In the genomic region with DNA sequence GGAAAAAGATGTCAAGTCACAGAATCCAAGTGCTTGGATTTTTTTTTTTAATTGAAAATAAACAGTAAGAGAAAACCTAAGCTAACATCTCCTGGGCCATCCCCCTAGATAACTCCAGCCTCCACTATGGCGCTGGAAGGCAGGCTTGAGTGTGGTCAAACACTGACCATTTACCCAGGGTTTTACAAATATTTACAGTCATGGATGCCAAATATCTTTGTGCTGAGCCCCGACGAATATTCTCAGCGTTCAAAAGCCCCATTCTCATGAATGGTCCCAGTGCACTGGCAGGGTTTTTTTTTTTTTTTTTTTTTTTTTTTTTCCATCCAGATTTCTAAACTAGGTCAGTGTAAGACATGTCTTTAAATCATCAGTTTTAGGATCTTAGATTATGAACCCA, we compare ENCODE assay signal across 12 mouse cellular contexts.
DNase-seq lines count a peak whose midpoint lies in the region; ATAC-seq and TF ChIP-seq lines count a peak whose summit lies in the region.
"Had no signal": no experiment of that assay in that cellular context is flagged by ENCODE, and none has a peak within 500 bp of the region (broad histone marks: within the 10 kb centered on the region; RNA-seq: fewer than 3 reads in every experiment).

No protein-coding gene starts in this region.

- no peaks in the 10 kb centered on the region for H3K36me3 ChIP-seq in hindbrain, embryonic 15.5 days
- no peaks in the 10 kb centered on the region for H3K36me3 ChIP-seq in hindbrain, embryonic 14.5 days (replicated peaks; ENCODE audit: control insufficient read depth, insufficient read depth)
- H3K36me3 ChIP-seq in lung, embryonic 16.5 days (ENCODE audit: control insufficient read depth, insufficient read depth, low read length) = no peaks in the 10 kb centered on the region
- no peaks in the 10 kb centered on the region for H3K36me3 ChIP-seq in liver, embryonic 13.5 days
- no peaks in the 10 kb centered on the region for H3K36me3 ChIP-seq in stomach, postnatal 0 days (ENCODE audit: control insufficient read depth, insufficient read depth, low read length)
- H3K36me3 ChIP-seq: forebrain, embryonic 12.5 days had no signal

- H3K27me3 ChIP-seq in hindbrain, embryonic 15.5 days = peaks cover 12% of the 10 kb centered on the region; the same call in 1 of the 2 replicates
- H3K27me3 ChIP-seq in hindbrain, embryonic 14.5 days (ENCODE audit: control insufficient read depth, insufficient read depth, low read length) = peaks cover 11% of the 10 kb centered on the region
- peaks cover 12% of the 10 kb centered on the region for H3K27me3 ChIP-seq in lung, embryonic 16.5 days (ENCODE audit: control insufficient read depth, insufficient read depth, low read depth, low read length)
- H3K27me3 ChIP-seq in liver, embryonic 13.5 days = peaks cover 36% of the 10 kb centered on the region
- no peaks in the 10 kb centered on the region for H3K27me3 ChIP-seq in stomach, postnatal 0 days (ENCODE audit: control insufficient read depth, insufficient read depth, low read length)
- H3K27me3 ChIP-seq: Patski had no signal

- no peak for DNase-seq in hindbrain, embryonic 14.5 days (ENCODE audit: low spot score)
- no peak for DNase-seq in lung, postnatal 4 days
- no peak for DNase-seq in liver, embryonic 13.5 days
- no peak for DNase-seq in stomach, postnatal 0 days (ENCODE audit: low spot score)
- no peak for DNase-seq in T-cell, adult 2 months (ENCODE audit: low spot score)
- DNase-seq: cerebellum, adult 9-11 months; thymus, postnatal 14 days had no signal

- no peak for ATAC-seq in hindbrain, embryonic 15.5 days (ENCODE audit: low FRiP score, low read depth)
- no peak for ATAC-seq in hindbrain, embryonic 14.5 days (ENCODE audit: low FRiP score)
- ATAC-seq in lung, embryonic 16.5 days (ENCODE audit: low read depth) = no peak
- no peak for ATAC-seq in liver, embryonic 13.5 days (ENCODE audit: low read depth)
- ATAC-seq in stomach, postnatal 0 days (ENCODE audit: low FRiP score, low TSS enrichment) = no peak
- ATAC-seq: Patski had no signal

- H3K27ac ChIP-seq in hindbrain, embryonic 15.5 days (replicated peaks) = no peak overlapping the region
- H3K27ac ChIP-seq in hindbrain, embryonic 14.5 days = no peak overlapping the region
- no peak overlapping the region for H3K27ac ChIP-seq in lung, embryonic 16.5 days (ENCODE audit: low read length)
- H3K27ac ChIP-seq in liver, embryonic 13.5 days = no peak overlapping the region
- no peak overlapping the region for H3K27ac ChIP-seq in stomach, postnatal 0 days (replicated peaks)
- H3K27ac ChIP-seq: forebrain, embryonic 12.5 days had no signal

- no peak overlapping the region for H3K9ac ChIP-seq in hindbrain, embryonic 15.5 days
- H3K9ac ChIP-seq in hindbrain, embryonic 14.5 days = no peak overlapping the region
- H3K9ac ChIP-seq in lung, embryonic 16.5 days (ENCODE audit: low read length) = no peak overlapping the region
- H3K9ac ChIP-seq in liver, embryonic 13.5 days = no peak overlapping the region
- H3K9ac ChIP-seq in stomach, postnatal 0 days (ENCODE audit: low read length) = no peak overlapping the region
- H3K9ac ChIP-seq: forebrain, embryonic 12.5 days had no signal

- H3K9me3 ChIP-seq in hindbrain, embryonic 15.5 days = no peaks in the 10 kb centered on the region
- no peaks in the 10 kb centered on the region for H3K9me3 ChIP-seq in hindbrain, embryonic 14.5 days (ENCODE audit: control insufficient read depth, low read length)
- H3K9me3 ChIP-seq in lung, embryonic 16.5 days (ENCODE audit: control insufficient read depth, low read length) = no peaks in the 10 kb centered on the region
- no peaks in the 10 kb centered on the region for H3K9me3 ChIP-seq in liver, embryonic 13.5 days (replicated peaks)
- H3K9me3 ChIP-seq in stomach, postnatal 0 days (ENCODE audit: control insufficient read depth, low read length) = no peaks in the 10 kb centered on the region
- H3K9me3 ChIP-seq: forebrain, embryonic 12.5 days had no signal

- H3K4me2 ChIP-seq in hindbrain, embryonic 15.5 days = peak overlapping the region; percentile 84; the same call in 1 of the 2 replicates
- no peak overlapping the region for H3K4me2 ChIP-seq in hindbrain, embryonic 14.5 days (replicated peaks)
- peak overlapping the region; percentile 67 for H3K4me2 ChIP-seq in lung, embryonic 16.5 days (ENCODE audit: low read depth, low read length)
- H3K4me2 ChIP-seq in liver, embryonic 13.5 days = peak overlapping the region; percentile 71
- H3K4me2 ChIP-seq in stomach, postnatal 0 days (replicated peaks; ENCODE audit: low read depth) = peak overlapping the region; percentile 63; the same call in 1 of the 2 replicates
- H3K4me2 ChIP-seq: midbrain, embryonic 11.5 days had no signal

- no peak overlapping the region for H3K4me3 ChIP-seq in hindbrain, embryonic 15.5 days
- H3K4me3 ChIP-seq in hindbrain, embryonic 14.5 days (replicated peaks; ENCODE audit: low read length) = no peak overlapping the region
- H3K4me3 ChIP-seq in lung, embryonic 16.5 days (ENCODE audit: low read length) = peak overlapping the region; percentile 51; the same call in 1 of the 2 replicates
- H3K4me3 ChIP-seq in liver, embryonic 13.5 days (replicated peaks) = peak overlapping the region; percentile 58; the same call in 1 of the 2 replicates
- peak overlapping the region; percentile 47; the same call in 1 of the 2 replicates for H3K4me3 ChIP-seq in stomach, postnatal 0 days (ENCODE audit: low read depth, low read length)

- TF ChIP-seq EP300 in stomach, postnatal 0 days (optimal IDR thresholded peaks at IDR 0.05) = no peak

- no peak for TF ChIP-seq CTCF in stomach, postnatal 0 days (IDR thresholded peaks at IDR 0.05; ENCODE audit: low read depth)

- H3K4me1 ChIP-seq in hindbrain, embryonic 15.5 days (replicated peaks) = peaks cover 17% of the 10 kb centered on the region
- H3K4me1 ChIP-seq in hindbrain, embryonic 14.5 days (replicated peaks; ENCODE audit: control insufficient read depth, insufficient read depth, low read length) = peaks cover 3% of the 10 kb centered on the region; the same call in 1 of the 2 replicates
- H3K4me1 ChIP-seq in lung, embryonic 16.5 days (replicated peaks; ENCODE audit: control insufficient read depth, insufficient read depth, low read length) = peaks cover 10% of the 10 kb centered on the region
- H3K4me1 ChIP-seq in liver, embryonic 13.5 days (replicated peaks) = peaks cover 39% of the 10 kb centered on the region
- H3K4me1 ChIP-seq in stomach, postnatal 0 days (replicated peaks; ENCODE audit: control insufficient read depth, insufficient read depth) = no peaks in the 10 kb centered on the region

- 63% methylated on average over 4 of the region's 4 CpGs for WGBS in hindbrain, embryonic 15.5 days
- WGBS in hindbrain, embryonic 14.5 days = 72% methylated on average over 4 of the region's 4 CpGs
- WGBS in lung, embryonic 16.5 days = 9% methylated on average over 4 of the region's 4 CpGs
- WGBS in liver, embryonic 13.5 days (ENCODE audit: insufficient replicate concordance) = 55% methylated on average over 4 of the region's 4 CpGs
- WGBS in stomach, postnatal 0 days = 26% methylated on average over 4 of the region's 4 CpGs

Comparison
In these comparisons a context has a peak if more than half of its experiments do, and no peak if none do; other contexts are left out.
1. H3K4me3 ChIP-seq: peak in lung, embryonic 16.5 days (single experiment), liver, embryonic 13.5 days (single experiment) and stomach, postnatal 0 days (single experiment); none in hindbrain, embryonic 15.5 days (single experiment) and hindbrain, embryonic 14.5 days (single experiment).